Mouse (Mus musculus) ES-CJ7 (cell line): Measurements from ENCODE around the gene Cilp.
"Not testable (repeated sequence)": the region's sequence is repeated elsewhere in the genome, so short reads cannot be mapped to it uniquely, and the experiment has no call there.

Source experiments
- DNase-seq: peaks from one replicate; pipeline ENCODE4 v3.0.0; 2011; ENCODE audit warnings: low read depth, low spot score

The Cilp gene

DNA sequence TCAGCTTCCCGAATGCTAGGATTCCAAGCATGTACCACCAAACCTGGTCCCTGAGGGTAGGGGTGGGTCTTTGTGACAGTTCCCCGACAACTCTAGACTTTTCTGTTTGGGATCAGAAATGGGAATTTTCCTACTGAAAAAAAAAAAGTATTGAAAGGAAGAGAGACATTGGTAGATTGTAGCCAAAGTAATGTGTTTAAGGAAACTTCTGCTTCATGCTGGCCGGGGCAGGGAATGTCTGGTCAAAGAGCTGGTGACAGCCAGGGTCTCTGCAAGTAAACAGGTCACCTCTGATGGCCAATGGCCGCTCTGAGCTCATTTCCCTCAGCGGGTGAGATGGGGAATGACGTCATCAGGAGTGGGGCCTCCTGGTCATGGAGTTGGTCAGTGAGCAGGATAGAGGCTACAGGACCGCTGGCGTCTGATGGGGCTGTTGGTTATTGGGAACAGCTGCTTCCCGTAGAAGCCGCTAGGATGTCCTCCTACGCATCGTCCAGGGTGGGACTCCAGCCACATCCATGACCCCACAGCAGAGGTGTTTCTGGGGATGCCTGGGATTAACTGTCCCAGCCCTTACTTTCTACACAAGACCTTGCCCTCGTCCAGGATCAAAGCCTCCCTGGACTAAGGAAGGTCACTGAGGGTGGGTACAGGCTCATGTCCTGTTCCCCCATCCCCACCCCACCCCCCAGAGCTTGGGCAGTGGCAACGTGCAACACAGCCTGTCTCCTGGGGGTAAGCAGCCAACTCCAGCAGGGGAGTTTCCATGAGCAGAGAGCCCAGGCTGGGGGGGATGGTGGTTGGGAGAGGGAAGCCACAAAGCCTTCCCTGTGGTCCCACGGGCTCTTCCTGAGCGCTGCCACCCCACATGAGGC, 17.2 kb upstream of the Cilp start:
- DNase-seq: no peak

- no peak for DNase-seq
These were observed 16.6 kb upstream of the Cilp start for GRCm38 (mm10) chr9:65248377-65248690.

- no peak for DNase-seq
These were observed 13.0 kb upstream of the Cilp start for GRCm38 (mm10) chr9:65252026-65252425.

- DNase-seq: peak; percentile 67
These were observed 8.9 kb upstream of the Cilp start for GRCm38 (mm10) chr9:65255906-65256600.

DNA sequence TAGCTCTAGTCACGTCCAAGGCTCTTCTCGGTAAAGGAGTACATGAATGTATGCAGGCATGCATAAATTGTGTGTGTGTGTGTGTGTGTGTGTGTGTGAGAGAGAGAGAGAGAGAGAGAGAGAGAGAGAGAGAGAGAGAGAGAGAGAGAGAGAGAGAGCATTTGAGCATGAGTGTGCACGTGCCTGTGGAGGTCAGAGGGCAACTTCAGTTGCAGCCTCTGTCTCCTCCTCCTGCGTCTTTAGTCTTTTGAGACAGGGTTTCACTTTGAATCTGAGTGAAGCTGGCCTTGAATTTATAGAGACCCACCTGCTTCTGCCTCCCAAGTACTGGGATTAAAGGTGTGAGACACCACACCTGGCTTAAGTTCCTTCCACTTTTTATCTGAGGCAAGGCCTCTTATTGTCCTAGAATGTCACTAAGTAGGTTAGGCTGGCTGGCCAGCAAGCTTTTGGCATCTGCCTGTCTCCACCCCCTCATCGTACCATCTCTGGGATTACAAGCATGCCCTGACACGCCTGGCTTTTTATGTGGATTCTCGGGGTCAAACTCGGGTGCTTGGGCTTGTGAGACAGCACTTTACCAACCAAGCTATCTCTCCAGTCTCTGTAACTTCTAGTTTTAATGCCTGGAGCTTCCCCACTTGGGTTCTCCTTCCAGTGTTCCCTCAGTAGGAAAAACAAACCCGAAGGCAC, 7.6 kb upstream of the Cilp start:
- peak; percentile 24 for DNase-seq

- no peak for DNase-seq
These were observed 5.6 kb upstream of the Cilp start for GRCm38 (mm10) chr9:65259366-65259765.

DNA sequence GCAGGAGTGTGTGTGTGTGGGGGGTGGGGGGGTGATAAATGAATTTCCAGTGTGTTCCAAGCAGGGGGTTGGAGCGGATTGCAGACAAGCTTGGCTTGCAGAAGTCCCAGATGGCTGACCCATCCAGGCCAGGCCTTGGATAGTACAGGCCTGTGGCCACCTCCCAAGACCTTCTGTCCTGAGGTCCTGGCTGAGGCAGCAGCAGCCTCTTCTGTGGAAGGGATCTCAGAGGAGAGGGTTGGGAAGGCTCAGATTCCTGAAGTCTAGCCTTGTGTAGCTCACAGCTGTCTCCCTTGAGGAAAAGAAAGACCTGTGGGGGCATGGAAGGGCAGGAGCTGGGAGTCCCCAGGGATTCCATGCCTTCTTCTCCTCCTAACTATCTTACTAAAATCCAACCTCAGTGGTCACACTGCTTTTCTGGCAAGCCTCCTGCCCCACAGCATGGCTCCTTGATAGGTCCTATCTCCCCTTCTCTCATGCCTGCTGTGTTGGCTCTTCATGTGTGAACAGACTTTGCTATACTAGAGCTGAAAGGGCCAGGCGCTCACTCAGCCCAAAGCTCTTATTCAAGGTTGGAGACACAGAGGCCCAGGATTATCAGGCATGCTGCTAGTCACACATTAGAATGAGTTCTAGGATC, 3.3 kb upstream of the Cilp start:
- no peak for DNase-seq

- DNase-seq: no peak
These were observed 2.3 kb upstream of the Cilp start for GRCm38 (mm10) chr9:65262641-65263120.

DNA sequence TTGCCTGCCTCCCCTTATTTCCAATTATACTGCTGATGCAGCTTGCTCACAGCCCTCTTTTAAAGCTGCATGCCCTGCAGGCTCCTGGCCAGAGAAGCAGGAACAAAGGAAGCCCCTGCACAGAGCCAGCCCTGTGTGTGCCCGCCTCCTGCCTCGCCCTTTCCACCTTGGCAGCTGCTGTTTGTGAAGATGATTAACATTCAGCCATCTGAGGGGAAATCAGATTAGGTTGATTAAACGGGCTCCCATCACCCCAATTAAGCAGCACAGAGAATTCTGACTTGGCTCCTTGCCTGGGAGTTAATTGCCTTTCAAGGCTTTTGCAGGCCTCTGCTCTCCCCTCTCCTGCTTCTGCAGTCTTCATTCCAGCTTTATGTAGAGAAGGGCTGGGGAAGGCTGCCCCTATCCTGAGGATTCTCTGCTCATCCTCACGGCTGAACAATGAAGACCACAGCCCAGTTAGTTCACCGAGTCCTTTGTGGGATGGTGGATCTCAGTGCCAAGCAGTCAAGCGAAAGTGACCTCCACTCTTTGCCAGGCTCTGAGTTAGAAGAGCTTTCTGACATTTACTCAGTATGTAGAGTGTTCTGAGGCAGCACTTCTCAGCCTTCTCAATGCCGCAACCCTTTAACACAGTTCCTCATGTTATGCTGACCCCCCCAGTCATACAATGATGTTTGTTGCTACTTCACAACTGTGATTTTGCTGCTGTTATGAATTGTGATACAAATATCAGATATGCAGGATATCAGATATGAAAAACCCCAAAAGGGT, 2.9 kb downstream of the Cilp start:
- DNase-seq: no peak

- DNase-seq: no peak
These were observed 8.2 kb downstream of the Cilp start for GRCm38 (mm10) chr9:65273048-65273809.

DNA sequence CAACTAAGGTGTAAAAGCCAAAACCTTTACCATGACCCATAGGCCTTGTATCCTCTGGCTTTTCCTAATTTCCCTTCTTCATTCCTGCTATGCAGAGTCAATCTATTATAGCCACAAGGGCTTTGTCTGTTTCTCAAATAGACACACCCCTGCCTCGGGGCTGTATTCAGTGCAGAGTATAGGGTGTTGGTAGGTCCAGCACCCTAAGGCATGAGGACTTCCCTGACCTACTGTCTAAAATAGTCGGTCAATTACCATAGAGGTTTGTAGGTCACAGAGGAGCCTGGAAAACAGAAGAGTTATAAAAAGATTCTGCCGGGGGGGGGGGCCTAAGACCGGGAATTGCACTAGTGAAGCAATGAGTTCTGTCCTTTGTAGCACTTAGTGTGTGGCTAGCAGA, 8.9 kb downstream of the Cilp start:
- DNase-seq: no peak

DNA sequence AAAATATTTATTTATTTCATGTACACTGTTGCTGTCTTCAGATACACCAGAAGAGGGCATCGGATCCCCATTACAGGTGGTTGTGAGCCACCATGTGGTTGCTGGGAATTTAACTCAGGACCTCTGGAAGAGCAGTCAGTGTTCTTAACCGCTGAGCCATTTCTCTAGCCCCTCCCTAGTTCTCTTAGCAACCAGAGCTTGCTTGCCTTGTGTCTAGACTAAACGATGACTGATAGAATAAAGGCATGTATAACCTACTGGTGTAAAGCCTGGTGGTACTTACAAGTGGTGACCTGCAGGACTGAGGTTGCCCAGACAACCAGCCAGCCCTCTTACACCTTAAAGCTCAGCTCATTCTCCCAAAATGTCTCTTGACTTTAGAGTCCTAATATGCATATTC, 9.9 kb downstream of the Cilp start:
- DNase-seq: peak; percentile 53

- no peak for DNase-seq
These were observed 11.0 kb downstream of the Cilp start for GRCm38 (mm10) chr9:65275810-65276530.

DNA sequence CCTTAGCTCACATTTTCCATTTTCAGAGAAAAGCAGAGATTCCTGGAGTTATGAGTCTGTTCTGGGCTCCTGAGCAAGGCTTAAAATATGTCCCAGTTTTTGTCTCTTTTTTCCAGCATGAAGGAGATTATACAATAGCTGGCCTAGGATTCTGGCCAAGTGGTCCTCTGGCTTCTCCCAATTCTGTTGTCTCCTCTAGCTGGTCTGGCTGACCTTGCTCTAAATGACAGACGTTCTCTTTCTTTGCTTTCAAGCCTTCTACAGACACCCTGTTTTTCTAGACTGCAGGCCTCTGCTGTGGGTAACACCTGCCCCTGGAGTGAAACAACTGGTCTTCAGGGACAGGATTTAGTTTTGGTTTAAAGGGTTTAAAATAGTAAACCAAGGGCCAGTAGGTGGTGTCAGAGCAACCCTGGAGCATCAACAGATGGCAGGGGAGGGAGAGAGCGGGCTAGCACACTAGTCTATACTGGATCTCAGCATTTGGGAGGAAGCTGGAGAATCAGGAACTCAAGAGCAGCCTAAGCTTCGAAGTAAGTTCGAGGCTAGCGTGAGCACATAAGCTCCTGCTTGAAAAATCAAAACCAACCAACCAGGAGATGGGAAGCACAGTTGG, 16.7 kb downstream of the Cilp start:
- DNase-seq: peak; percentile 36

- DNase-seq: peak; percentile 74
These were observed 18.3 kb downstream of the Cilp start for GRCm38 (mm10) chr9:65283301-65283700.

GRCm38 (mm10) chr9:65288252-65288651, 23.3 kb downstream of the Cilp start:
- DNase-seq: not testable (repeated sequence)

DNA sequence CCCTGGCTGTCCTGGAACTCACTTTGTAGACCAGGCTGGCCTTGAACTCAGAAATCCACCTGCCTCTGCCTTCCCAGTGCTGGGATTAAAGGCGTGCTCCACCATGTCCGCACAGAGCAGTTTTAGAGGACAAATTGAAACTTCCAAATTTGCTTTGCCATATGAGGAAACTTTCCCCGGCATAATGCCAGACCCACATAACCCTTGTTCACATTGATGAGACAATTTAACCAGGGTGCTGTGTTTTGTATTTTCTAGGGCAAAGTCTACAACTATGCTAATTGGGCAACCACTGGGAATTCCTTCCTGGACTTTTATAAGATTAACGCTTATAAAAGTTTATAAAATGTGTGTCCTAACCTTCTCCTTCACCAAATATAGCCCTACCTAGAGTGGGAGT, 25.0 kb downstream of the Cilp start:
- DNase-seq: no peak

DNA sequence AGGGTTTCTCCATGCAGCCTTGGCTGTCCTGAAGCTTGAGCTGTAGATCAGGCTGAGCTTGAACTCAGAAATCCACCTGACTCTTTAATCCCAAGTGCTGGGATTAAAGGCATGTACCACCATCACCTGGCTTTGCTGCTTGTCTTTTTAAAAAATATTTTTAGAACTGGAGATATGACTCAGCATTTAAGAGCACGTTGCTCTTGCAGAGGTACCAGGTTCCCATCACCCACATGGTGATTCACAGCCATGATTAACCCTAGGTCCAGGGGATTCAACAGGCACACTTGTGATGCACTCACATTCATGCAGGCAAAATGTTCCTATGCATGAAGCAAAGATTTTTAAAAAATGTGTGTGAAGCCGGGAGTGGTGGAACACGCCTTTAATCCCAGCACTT, 27.4 kb downstream of the Cilp start:
- DNase-seq: no peak

DNA sequence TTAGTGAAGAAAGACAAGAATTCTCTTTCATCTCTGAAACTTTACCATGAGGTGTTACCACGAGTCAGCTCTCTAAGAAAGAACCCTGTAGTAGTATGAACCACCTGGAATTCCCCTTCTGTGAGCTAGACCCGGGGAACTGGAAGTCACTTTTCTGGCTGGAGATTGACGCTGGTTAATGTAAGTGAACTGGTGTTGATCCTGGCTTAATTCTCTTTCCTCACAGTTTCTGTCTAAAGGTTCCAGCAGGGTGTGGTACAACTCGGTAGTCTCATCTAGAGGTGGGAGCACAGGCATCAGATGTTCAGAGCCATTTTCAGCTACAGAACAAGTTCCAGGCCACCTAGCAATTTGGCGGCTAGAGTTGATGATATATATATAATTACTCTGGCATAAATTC, 28.1 kb downstream of the Cilp start:
- peak; percentile 14 for DNase-seq
